Mouse (Mus musculus): ENCODE measurements at regions not wholly inside any gene's neighbourhood (a gene's known extent, or its start where the extent isn't known, plus 50 kb on each side); places are given as distances from the start of the nearest gene placed in this dataset.

DNA sequence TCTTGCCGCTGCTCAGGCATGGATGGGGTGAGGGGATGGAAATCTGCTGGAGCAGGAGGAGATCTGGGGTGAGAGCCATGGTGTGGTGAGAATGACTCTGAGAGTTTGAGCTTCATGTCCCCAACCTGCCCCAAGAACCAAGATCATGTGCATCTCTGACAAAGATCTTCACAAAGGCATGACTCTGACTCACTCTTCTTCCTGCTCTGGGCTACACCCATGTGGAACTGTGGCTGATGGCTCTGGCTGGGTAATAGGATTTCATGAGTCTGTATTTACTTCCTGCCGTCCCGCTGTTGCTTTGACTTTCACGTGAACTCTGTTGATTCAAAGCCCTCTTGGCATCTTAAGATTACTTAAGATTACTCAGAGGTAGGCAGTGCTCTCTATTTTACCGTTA is 151.8 kb upstream of the Hmga2 start:
- TF ChIP-seq POLR2A (IDR thresholded peaks at IDR 0.05; ENCODE audit: borderline replicate concordance, insufficient read depth, low read length) (no peak), CTCF (IDR thresholded peaks at IDR 0.05; ENCODE audit: borderline replicate concordance, insufficient read depth, low read depth, low read length) (no peak)

All from cerebellum, adult 2 months (tissue).